Mouse (Mus musculus) granulocyte monocyte progenitor cell, adult 5-6 weeks (primary cell): ENCODE measurements around the gene Pdgfa. TPM values are rescaled to one million over a fixed set of nuclear protein-coding genes. Genes with fewer than 3 reads are reported as not detected.

Experiments
- ATAC-seq: replicated peaks from 2 replicates; pipeline ENCODE4 v1.8.0; 2016; ENCODE audit warnings: mild to moderate bottlenecking, moderate TSS enrichment, inconsistent platforms; ENCODE audit not compliant: poor library complexity, severe bottlenecking
- total RNA-seq, 2 experiments: library from RNA; stranded (forward) in 1 of 2; stranded (reverse) in 1 of 2; fragments of 200-712, 200-1000 nt in 1 of 2; fragments of >200 nt in 1 of 2; fragmentation: Nextera tagmentation in 1 of 2; gene quantifications; 2 replicates each; pipeline ENCODE4 v1.2.3; 2014 to 2017

Pdgfa gene
- total RNA-seq, 2 experiments from 2014 or later, result not detected

DNA sequence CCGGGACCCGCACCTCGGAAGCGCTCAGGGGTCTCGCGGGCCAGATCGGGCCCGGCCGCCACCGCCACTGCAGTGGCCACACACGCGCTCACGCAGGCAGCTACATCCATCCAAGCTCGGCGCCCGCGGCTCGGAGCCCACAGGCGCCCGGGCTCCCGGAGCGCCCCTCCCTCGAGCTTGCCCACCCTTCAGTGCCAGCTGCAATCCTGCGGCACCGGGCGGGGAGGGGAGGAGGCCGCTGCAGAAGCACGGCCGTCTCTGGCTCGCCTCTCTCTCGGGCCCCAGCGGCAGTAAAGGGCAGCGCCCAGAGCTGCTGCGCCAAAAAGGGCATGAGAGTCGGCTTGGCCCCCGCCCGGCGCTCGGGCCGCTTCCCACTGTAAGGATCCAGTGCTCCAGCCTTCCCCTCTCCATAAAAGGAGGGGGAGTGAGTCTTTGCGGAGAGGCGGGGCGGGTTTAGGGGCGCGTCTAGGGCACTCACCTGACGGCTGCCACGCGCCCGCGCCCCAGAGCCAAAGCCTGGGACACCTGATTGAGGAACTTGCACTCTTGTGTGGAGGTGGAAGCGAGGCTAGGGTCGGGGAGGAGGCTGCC lies 1.4 kb downstream of the Pdgfa start:
- ATAC-seq, result peak; percentile 49

GRCm38 (mm10) chr5:138994786-138995720 lies 2.1 kb downstream of the Pdgfa start:
- ATAC-seq, result peak; percentile 40

DNA sequence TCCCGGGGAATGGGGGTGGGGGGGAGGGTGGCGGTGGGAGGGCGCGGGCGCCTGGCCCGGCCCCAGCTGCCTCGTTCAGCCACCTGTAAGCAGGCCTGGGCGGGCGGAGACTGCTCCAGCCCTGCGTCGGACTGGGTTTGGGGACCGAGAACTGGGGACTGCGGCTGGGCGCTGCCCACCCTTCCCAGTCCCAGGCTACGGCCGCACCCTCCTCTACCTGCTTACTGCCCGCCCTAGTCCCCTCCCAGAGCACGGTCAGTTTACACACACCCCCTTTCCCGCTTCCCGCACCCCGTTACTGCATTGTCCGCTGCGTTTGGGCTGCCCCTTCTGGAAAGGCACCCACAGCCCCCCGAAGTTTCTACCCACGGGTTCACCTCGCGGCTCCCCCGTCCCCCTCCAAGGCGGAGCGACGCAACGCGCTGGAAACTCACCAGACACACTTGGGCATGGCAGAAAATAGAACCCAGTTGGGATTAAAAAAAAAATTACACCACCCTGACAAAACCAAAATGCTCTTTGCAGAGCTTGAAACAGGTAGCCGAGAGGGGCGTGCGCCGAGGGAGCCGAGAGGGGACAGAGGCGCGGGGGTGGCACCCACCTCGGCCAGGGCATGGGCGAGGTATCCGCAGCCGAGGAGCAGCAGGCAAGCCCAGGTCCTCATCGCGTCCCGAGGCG lies 2.9 kb downstream of the Pdgfa start:
- no peak for ATAC-seq

DNA sequence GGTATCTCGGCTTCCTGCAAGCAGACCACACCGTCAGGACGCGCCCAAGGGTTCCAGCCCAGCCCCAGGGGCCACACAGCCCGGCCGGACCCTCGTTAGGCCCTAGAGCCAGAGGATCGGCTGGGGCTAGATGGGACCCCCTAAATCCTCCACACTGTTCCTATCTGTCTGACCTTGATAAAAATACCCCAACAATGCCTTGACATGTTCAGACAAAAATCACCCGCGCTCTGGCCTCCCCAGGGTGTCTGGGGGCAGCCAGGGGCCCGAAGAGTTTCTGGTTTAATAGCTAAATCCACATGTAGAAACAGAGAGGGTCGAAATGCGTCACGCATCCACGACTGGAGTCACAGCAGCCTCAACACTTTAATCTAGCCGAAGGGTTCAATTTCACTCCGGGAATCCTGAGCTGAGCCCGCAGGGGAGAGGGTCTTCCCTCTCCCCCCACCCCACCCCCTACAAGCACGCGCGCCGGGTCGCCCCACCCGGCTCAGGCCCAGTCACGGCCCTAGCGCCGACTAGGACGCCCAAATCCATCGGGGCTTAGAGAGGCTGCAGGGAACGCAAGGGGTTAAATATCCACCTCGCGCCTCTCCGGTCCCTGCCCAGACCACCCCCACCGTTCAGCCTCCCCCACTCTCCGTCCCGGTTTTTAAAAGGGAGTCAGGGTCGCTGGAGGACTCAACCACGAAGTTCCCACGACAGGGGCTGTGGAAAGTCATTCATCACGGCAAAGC lies 3.6 kb downstream of the Pdgfa start:
- ATAC-seq, result no peak

GRCm38 (mm10) chr5:138992611-138993370 lies 4.4 kb downstream of the Pdgfa start:
- ATAC-seq, result no peak

DNA sequence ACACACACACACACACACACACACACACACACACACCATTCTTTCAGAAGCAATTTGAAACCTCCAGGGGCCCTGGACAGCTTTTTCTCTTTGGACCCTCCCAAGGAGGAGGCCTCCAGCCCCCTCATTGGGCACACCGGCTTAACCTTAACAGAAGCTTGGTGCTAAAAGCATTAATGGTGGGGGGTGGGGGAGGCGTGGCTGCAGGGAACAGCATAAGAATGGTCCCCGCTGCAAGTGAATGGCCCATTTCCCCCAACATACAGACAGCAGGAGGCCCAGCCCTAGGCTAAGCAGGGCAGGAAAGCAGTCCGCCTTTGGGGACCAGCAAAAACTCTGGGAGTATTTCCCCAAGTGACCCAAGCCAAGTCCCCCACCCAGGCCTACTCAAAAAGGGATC lies 5.4 kb downstream of the Pdgfa start:
- ATAC-seq, result no peak

DNA sequence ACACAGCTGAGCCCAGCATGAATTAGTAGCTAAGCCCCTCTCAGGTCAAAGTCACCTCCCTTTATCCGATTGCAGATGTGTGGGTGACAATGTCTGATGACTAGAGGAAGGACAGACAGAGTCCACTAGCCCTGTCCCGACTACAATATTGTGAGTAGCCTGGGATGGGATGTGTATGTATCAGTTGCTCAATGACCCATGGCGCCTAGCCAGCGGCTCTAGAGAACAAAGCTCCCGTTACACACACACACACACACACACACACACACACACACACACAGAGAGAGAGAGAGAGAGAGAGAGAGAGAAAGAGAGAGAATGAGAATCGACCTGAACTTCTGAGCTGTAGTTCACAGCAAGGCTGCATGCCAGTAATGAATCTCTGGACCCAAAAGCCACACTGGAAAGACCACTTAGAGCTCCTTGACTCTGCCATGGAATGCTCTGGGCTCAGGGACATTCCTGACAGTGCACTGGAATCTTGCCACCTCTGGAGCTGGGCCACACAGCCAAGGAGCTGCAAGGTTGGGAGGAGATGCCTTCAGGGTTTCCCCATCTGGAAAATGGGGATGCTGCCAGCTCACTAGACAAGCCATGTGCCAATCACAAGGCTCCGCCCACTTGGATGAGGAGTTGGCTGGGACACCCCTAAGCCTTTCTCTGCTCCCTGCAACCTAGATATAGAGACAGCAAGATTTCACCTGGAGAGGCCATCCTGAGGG lies 6.3 kb downstream of the Pdgfa start:
- ATAC-seq, result no peak

- ATAC-seq, result no peak
Observed at GRCm38 (mm10) chr5:138989567-138989966, 7.6 kb downstream of the Pdgfa start.

- ATAC-seq, result no peak
Observed at GRCm38 (mm10) chr5:138988764-138989163, 8.4 kb downstream of the Pdgfa start.

DNA sequence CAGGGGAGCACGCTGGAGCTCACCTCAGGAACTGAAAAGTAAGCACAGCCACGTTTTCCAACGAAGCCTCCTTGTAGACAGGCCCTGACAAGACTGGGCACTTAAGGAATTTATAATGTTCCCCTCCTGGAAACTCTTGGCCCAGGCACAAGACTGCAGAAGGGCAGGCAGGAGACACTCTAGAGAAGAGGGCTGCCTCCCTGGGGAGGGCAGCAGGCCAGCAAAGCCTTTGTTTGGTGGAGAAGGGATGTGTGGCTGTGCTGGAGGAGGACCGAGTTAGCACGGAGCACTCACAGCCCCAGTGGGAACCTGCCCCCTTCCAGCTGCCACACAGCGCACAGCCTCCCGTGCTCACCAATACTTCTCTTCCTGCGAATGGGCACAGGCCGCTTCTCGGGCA lies 9.2 kb downstream of the Pdgfa start:
- ATAC-seq, result no peak

DNA sequence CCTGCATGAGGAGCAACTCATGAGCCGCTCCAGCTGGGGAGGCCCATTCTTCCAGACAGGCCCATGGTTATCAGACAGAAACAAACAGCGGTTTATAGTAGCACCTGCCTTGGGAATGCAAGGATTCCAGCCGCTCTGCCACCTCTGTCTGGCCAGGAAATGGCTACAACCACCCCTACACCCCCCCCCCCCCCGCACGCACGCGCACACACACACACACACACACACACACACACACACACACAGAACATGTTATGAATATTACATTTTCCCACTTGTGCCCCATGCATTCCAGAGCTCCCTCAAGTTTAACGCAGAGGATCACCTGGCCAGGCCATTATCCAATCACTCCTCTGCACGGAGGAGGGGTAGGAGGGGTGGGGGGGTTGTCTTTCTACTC lies 15.2 kb downstream of the Pdgfa start:
- no peak for ATAC-seq

DNA sequence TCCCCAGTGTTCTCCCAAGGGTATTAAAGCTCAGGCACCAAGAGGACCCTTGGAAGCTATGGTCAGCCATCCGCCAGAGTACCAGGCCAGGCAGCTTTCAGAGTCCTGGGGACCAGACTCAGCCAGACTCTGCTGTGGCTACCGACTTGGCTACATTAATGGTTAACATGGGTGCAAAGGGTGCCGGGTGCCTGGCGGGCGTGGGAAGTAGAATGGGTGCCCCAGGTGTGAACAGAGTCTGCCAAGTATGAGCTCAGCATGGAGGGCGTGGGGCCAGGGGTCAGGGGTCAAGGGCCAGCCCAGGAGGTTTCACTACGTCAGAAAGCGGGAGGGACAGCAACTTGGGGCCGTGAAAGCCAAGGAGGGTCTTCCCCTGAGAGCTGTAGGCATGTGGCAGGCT lies 16.6 kb downstream of the Pdgfa start:
- no peak for ATAC-seq

DNA sequence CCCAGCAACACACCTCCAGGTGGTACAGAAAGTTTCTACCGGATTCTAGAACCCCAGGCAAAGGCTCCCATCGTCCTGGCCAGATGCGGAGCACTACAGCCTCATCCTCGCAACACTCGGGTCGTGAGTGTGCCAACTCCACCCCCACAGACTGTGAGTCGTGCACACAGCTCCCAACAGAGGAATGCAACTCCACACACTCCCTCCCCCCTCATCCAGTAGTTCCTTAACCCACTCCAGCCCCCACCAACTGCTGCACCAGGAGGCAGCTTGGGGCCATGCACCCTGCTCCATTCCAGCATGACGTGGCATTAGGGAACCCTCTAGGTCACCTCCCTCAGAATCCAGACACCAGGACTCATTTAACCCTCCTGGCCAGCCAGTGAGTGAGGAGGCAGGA lies 17.3 kb downstream of the Pdgfa start:
- ATAC-seq, result no peak

DNA sequence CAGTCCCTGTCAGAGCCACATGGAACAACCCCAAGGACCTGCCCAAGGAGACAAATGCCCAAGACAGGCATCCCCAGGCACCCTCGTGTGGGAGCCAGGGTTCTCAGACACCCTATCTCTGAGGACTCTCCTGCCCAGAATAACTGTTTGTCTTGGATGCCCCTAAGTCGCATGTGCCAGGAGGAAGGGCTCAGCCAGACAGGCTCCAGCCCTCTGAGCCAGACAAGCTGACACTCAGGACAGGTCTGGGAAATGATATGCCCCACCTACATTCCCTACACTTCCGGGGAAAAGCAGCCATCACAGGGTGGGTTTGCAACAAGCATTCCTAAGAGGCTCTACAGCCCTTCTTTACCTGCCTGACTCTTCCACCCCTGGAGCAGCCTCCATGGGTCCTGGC lies 19.4 kb downstream of the Pdgfa start:
- ATAC-seq, result no peak

GRCm38 (mm10) chr5:138974911-138975485 lies 22.2 kb downstream of the Pdgfa start:
- no peak for ATAC-seq

DNA sequence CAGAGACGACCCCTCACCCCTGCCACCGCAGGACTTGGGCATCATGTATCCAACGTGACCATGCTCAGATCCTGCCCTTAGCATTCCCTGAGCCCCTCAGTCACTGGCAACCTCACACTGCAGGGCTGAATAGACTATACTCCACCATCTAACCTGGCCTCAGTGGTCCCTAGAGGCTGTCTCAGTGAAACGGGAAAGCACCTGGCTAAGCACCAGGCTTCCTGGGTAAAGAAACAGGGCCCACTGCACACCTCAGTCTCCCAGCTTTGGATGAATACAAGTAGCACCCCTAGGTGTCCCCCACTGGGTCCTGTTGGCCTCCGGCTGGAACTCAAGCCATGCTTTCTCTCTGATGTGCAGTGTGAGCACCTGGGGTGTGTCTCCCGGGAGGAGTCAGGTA lies 23.7 kb downstream of the Pdgfa start:
- ATAC-seq, result no peak

DNA sequence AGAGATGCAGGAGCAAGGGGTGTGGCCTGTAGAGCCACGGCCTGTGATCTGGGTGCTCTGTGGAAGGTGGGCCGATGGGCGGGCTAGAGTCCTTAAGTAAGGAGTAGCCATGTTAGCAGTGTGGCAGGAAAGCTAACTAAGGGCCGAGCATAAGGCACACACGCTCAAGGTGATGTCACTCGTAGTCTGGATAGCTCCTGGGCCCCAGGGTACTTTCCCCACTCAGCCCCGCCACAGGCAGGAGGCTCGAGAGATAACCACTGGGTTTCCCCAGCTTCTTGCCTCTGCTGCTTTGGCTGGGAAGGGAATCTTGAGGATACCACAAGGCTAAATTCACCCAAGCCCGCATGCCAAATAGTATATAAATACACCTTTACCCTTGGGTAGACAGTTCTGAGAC lies 25.8 kb downstream of the Pdgfa start:
- ATAC-seq, result no peak

- ATAC-seq, result no peak
Observed at GRCm38 (mm10) chr5:138970056-138970490, 27.1 kb downstream of the Pdgfa start.
